Mouse (Mus musculus): Measurements from ENCODE around the gene Mrpl44. TPM values are rescaled to one million over a fixed set of nuclear protein-coding genes. Genes with fewer than 3 reads are reported as not detected.

Gene Mrpl44
- polyA plus RNA-seq (2012; rRNA removed) = 22.8 and 22.9 TPM in 2 replicates

GRCm38 (mm10) chr1:79775927-79776458, at the start of gene Mrpl44, which contains the start of gene Wdfy1:
Gene Mrpl44 (plus strand): TSS chr1:79776018.
Gene Wdfy1 (minus strand): TSS chr1:79776143.
- TF ChIP-seq POLR2A (IDR thresholded peaks at IDR 0.05; ENCODE audit: extremely low read depth, insufficient read depth, low read length) (peak; percentile 67), CTCF (IDR thresholded peaks at IDR 0.05; ENCODE audit: extremely low read depth, insufficient read depth, low read length) (no peak)
- H3K27ac ChIP-seq (ENCODE audit: insufficient read depth, low read length) = peak within 1 kb of the TSS; percentile 70; the same call in 1 of the 2 replicates

DNA sequence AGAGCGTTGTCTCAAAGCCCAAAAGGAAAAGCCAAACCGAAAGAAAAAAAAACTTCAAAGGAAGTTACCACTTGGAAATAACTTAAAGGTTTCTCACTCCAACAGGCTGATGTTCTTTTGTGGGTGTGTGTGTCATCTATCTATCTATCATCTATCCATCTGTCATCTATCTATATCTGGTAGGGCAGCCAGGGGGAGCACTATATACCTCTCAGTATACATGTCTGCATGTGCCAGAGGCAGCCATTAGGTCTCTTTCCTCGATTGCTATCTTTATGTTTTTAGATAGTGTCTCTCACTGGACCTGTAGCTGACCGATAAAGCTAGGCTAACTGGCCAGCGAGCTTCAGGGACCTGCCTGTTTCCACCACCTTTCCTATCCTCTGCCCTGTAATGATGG, 41.0 kb upstream of the Mrpl44 start:
- TF ChIP-seq CTCF (IDR thresholded peaks at IDR 0.05; ENCODE audit: extremely low read depth, insufficient read depth, low read length) (no peak), POLR2A (IDR thresholded peaks at IDR 0.05; ENCODE audit: extremely low read depth, insufficient read depth, low read length) (no peak)
- no peak overlapping the region for H3K4me3 ChIP-seq (ENCODE audit: insufficient read depth, low read length)

More at GRCm38 (mm10) chr1:79775927-79776458, at the start of gene Mrpl44, which contains the start of gene Wdfy1:
- peak within 1 kb of the TSS; percentile 80 for H3K4me3 ChIP-seq (ENCODE audit: insufficient read depth, low read length)
- no peaks in the 10 kb centered on the region for H3K4me1 ChIP-seq (ENCODE audit: control insufficient read depth, insufficient read depth, low read length)

GRCm38 (mm10) chr1:79736408-79736807, 39.4 kb upstream of the Mrpl44 start:
- TF ChIP-seq POLR2A (IDR thresholded peaks at IDR 0.05; ENCODE audit: extremely low read depth, insufficient read depth, low read length) (no peak), CTCF (IDR thresholded peaks at IDR 0.05; ENCODE audit: extremely low read depth, insufficient read depth, low read length) (no peak)
- no peak overlapping the region for H3K27ac ChIP-seq (ENCODE audit: insufficient read depth, low read length)
- H3K4me3 ChIP-seq (ENCODE audit: insufficient read depth, low read length) = no peak overlapping the region
- no peaks in the 10 kb centered on the region for H3K4me1 ChIP-seq (ENCODE audit: control insufficient read depth, insufficient read depth, low read length)

More for the DNA sequence above, 41.0 kb upstream of the Mrpl44 start:
- H3K27ac ChIP-seq (ENCODE audit: insufficient read depth, low read length) = no peak overlapping the region
- no peaks in the 10 kb centered on the region for H3K4me1 ChIP-seq (ENCODE audit: control insufficient read depth, insufficient read depth, low read length)

DNA sequence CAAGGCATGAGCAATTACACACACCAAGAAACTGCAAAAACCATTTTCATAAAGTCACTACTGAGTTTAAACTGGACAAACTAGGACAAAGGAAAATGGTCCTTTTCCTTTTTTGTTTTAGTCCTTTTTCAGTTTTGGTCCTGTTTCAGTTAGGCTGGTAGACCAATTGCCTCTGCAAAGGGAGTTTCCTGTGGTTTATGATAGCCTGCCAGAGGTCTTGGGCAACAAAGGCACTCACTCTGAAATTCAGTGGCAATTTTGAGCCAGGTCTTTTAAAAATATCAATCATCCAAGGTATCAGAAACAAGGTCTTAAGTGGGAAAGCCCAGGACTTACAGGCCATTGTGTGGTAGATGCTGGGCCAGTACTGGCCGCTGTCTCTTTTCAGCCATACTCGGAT, 36.1 kb upstream of the Mrpl44 start:
- TF ChIP-seq CTCF (IDR thresholded peaks at IDR 0.05; ENCODE audit: extremely low read depth, insufficient read depth, low read length) (no peak), POLR2A (IDR thresholded peaks at IDR 0.05; ENCODE audit: extremely low read depth, insufficient read depth, low read length) (no peak)
- no peaks in the 10 kb centered on the region for H3K4me1 ChIP-seq (ENCODE audit: control insufficient read depth, insufficient read depth, low read length)
- no peak overlapping the region for H3K4me3 ChIP-seq (ENCODE audit: insufficient read depth, low read length)
- no peak overlapping the region for H3K27ac ChIP-seq (ENCODE audit: insufficient read depth, low read length)

DNA sequence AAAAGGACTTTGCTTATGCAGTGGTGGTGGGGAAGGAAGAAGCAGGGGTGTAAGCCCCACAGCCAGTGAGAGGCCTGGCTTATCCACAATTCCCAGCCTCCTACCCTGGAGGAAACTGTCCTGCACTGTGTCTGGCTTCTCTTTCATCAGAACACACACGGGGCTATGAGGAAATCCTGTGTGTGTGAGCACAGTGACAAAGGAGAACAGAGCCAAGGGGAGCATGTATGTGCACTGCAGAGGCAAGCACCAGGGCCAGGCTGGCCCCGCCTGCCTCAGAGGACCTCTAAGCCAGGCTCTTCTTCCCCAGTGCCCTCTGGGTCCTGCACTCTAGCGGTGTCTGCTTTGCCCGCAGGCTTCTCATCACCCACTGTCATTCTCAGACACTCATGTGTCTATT, 34.8 kb upstream of the Mrpl44 start:
- no peak overlapping the region for H3K27ac ChIP-seq (ENCODE audit: insufficient read depth, low read length)
- H3K4me3 ChIP-seq (ENCODE audit: insufficient read depth, low read length) = no peak overlapping the region
- no peaks in the 10 kb centered on the region for H3K4me1 ChIP-seq (ENCODE audit: control insufficient read depth, insufficient read depth, low read length)
- TF ChIP-seq CTCF (IDR thresholded peaks at IDR 0.05; ENCODE audit: extremely low read depth, insufficient read depth, low read length) (no peak), POLR2A (IDR thresholded peaks at IDR 0.05; ENCODE audit: extremely low read depth, insufficient read depth, low read length) (no peak)

GRCm38 (mm10) chr1:79742949-79743348, 32.9 kb upstream of the Mrpl44 start:
- no peak for TF ChIP-seq CTCF (IDR thresholded peaks at IDR 0.05; ENCODE audit: extremely low read depth, insufficient read depth, low read length)
- Histone ChIP-seq H3K27ac (ENCODE audit: insufficient read depth, low read length) (no peak overlapping the region), H3K4me1 (ENCODE audit: control insufficient read depth, insufficient read depth, low read length) (no peaks in the 10 kb centered on the region), H3K4me3 (ENCODE audit: insufficient read depth, low read length) (no peak overlapping the region)

DNA sequence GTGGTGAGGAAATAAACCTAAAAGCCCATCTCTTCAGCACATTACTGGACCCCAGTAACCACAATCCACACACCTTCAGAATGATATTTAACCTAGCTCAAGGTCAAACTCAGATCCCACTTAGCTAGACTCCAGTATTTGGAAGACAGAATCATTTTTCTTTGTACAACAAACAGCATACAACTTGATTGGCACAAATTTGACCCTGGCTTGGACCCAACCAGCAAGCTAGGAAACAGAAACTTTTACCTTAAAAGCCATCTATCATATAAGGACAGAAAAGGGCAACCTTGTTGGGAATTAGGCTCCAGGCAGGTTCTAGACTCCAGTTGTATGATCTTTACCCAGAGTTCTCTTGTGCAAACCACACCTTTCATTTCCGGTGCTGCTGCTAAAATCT, 32.4 kb upstream of the Mrpl44 start:
- H3K27ac ChIP-seq (ENCODE audit: insufficient read depth, low read length) = no peak overlapping the region
- H3K4me1 ChIP-seq (ENCODE audit: control insufficient read depth, insufficient read depth, low read length) = no peaks in the 10 kb centered on the region
- no peak for TF ChIP-seq POLR2A (IDR thresholded peaks at IDR 0.05; ENCODE audit: extremely low read depth, insufficient read depth, low read length)
- H3K4me3 ChIP-seq (ENCODE audit: insufficient read depth, low read length) = no peak overlapping the region

- Histone ChIP-seq H3K4me3 (ENCODE audit: insufficient read depth, low read length) (no peak overlapping the region), H3K4me1 (ENCODE audit: control insufficient read depth, insufficient read depth, low read length) (no peaks in the 10 kb centered on the region; the same call in 1 of the 2 replicates), H3K27ac (ENCODE audit: insufficient read depth, low read length) (no peak overlapping the region)
- TF ChIP-seq POLR2A (IDR thresholded peaks at IDR 0.05; ENCODE audit: extremely low read depth, insufficient read depth, low read length) (no peak), CTCF (IDR thresholded peaks at IDR 0.05; ENCODE audit: extremely low read depth, insufficient read depth, low read length) (no peak)
These were observed 29.8 kb upstream of the Mrpl44 start for GRCm38 (mm10) chr1:79746056-79746455.

GRCm38 (mm10) chr1:79751186-79751585, 24.6 kb upstream of the Mrpl44 start:
- H3K4me3 ChIP-seq (ENCODE audit: insufficient read depth, low read length) = no peak overlapping the region
- peaks cover 2% of the 10 kb centered on the region for H3K4me1 ChIP-seq (ENCODE audit: control insufficient read depth, insufficient read depth, low read length)
- TF ChIP-seq CTCF (IDR thresholded peaks at IDR 0.05; ENCODE audit: extremely low read depth, insufficient read depth, low read length) = no peak
- H3K27ac ChIP-seq (ENCODE audit: insufficient read depth, low read length) = no peak overlapping the region

- Histone ChIP-seq H3K4me1 (ENCODE audit: control insufficient read depth, insufficient read depth, low read length) (peaks cover 2% of the 10 kb centered on the region), H3K4me3 (ENCODE audit: insufficient read depth, low read length) (no peak overlapping the region), H3K27ac (ENCODE audit: insufficient read depth, low read length) (no peak overlapping the region)
- TF ChIP-seq CTCF (IDR thresholded peaks at IDR 0.05; ENCODE audit: extremely low read depth, insufficient read depth, low read length) (no peak), POLR2A (IDR thresholded peaks at IDR 0.05; ENCODE audit: extremely low read depth, insufficient read depth, low read length) (no peak)
These were observed 23.7 kb upstream of the Mrpl44 start for GRCm38 (mm10) chr1:79752015-79752695.

All from cortical plate, adult 2 months (tissue).